Comparison of ENCODE assay signal across 9 mouse cellular contexts in genomic region chr17:10493124-10493523, GRCm38 (mm10).
DNase-seq lines count a peak whose midpoint lies in the region; ATAC-seq and TF ChIP-seq lines count a peak whose summit lies in the region.
"Had no signal": no experiment of that assay in that cellular context is flagged by ENCODE, and none has a peak within 500 bp of the region (broad histone marks: within the 10 kb centered on the region; RNA-seq: fewer than 3 reads in every experiment).

No protein-coding gene starts in this region.

- H3K4me1 ChIP-seq in limb, embryonic 15.5 days = peaks cover 35% of the 10 kb centered on the region
- H3K4me1 ChIP-seq in limb, embryonic 10.5 days = peaks cover 51% of the 10 kb centered on the region
- H3K4me1 ChIP-seq in kidney, embryonic 16.5 days (ENCODE audit: insufficient read depth, low read length) = peaks cover 43% of the 10 kb centered on the region
- H3K4me1 ChIP-seq in thymus, adult 2 months (replicated peaks; ENCODE audit: control insufficient read depth, insufficient read depth, low read length) = no peaks in the 10 kb centered on the region

- no peaks in the 10 kb centered on the region for H3K36me3 ChIP-seq in limb, embryonic 15.5 days
- H3K36me3 ChIP-seq in limb, embryonic 10.5 days = no peaks in the 10 kb centered on the region
- H3K36me3 ChIP-seq in kidney, embryonic 16.5 days (ENCODE audit: insufficient read depth, low read length) = no peaks in the 10 kb centered on the region
- no peaks in the 10 kb centered on the region for H3K36me3 ChIP-seq in thymus, adult 2 months (ENCODE audit: control insufficient read depth, insufficient read depth, low read length)
- H3K36me3 ChIP-seq: neural tube, embryonic 13.5 days had no signal

- no peaks in the 10 kb centered on the region for H3K27me3 ChIP-seq in limb, embryonic 15.5 days
- no peaks in the 10 kb centered on the region for H3K27me3 ChIP-seq in limb, embryonic 10.5 days (ENCODE audit: low read depth, poor library complexity, severe bottlenecking)
- no peaks in the 10 kb centered on the region for H3K27me3 ChIP-seq in kidney, embryonic 16.5 days (ENCODE audit: insufficient read depth, low read length)
- no peaks in the 10 kb centered on the region for H3K27me3 ChIP-seq in thymus, adult 2 months (ENCODE audit: control insufficient read depth, insufficient read depth, low read length)
- H3K27me3 ChIP-seq: neural tube, embryonic 13.5 days had no signal

- no peak overlapping the region for H3K4me3 ChIP-seq in limb, embryonic 15.5 days
- H3K4me3 ChIP-seq in limb, embryonic 10.5 days = no peak overlapping the region
- H3K4me3 ChIP-seq in kidney, embryonic 16.5 days (ENCODE audit: low read length) = no peak overlapping the region
- H3K4me3 ChIP-seq in thymus, adult 2 months (ENCODE audit: control insufficient read depth, insufficient read depth, low read length) = no peak overlapping the region
- H3K4me3 ChIP-seq: neural tube, embryonic 13.5 days had no signal

- H3K9me3 ChIP-seq in limb, embryonic 15.5 days = no peaks in the 10 kb centered on the region
- H3K9me3 ChIP-seq in limb, embryonic 10.5 days (replicated peaks) = no peaks in the 10 kb centered on the region
- no peaks in the 10 kb centered on the region for H3K9me3 ChIP-seq in kidney, embryonic 16.5 days (ENCODE audit: low read length)
- H3K9me3 ChIP-seq: neural tube, embryonic 13.5 days had no signal

- no peak for TF ChIP-seq POLR2A in thymus, adult 2 months (IDR thresholded peaks at IDR 0.05; ENCODE audit: control insufficient read depth, extremely low read depth, insufficient read depth, low read length, poor library complexity)

- WGBS in limb, embryonic 15.5 days = 49% methylated on average over 3 of the region's 3 CpGs
- WGBS in limb, embryonic 10.5 days = 24% methylated on average over 3 of the region's 3 CpGs
- 12% methylated on average over 3 of the region's 3 CpGs for WGBS in kidney, embryonic 16.5 days
- 76% methylated on average over 3 of the region's 3 CpGs for WGBS in thymus, adult 2 months

- TF ChIP-seq CTCF in thymus, adult 2 months (IDR thresholded peaks at IDR 0.05; ENCODE audit: borderline replicate concordance, control insufficient read depth, extremely low read depth, insufficient read depth, low read length, poor library complexity) = no peak

- H3K27ac ChIP-seq in limb, embryonic 15.5 days = no peak overlapping the region
- H3K27ac ChIP-seq in limb, embryonic 10.5 days = no peak overlapping the region
- H3K27ac ChIP-seq in kidney, embryonic 16.5 days (ENCODE audit: low read length) = no peak overlapping the region
- no peak overlapping the region for H3K27ac ChIP-seq in thymus, adult 2 months (ENCODE audit: control insufficient read depth, insufficient read depth, low read length)
- H3K27ac ChIP-seq: neural tube, embryonic 13.5 days had no signal

- DNase-seq in limb, embryonic 10.5 days (ENCODE audit: low spot score) = no peak
- DNase-seq in adrenal gland, postnatal 36 days = peak; percentile 57 to 74
- DNase-seq in gastrocnemius, postnatal 36 days = peak; percentile 32 to 36
- DNase-seq in mesoderm, embryonic 11.5 days (ENCODE audit: low read depth, low spot score) = peak; percentile 48
- DNase-seq in thymus, adult 2 months = no peak

- 0 out of 2 replicates have a peak, but pooled peaks have one; percentile 30 for ATAC-seq in limb, embryonic 15.5 days (ENCODE audit: insufficient number of reproducible peaks, low FRiP score, low TSS enrichment, low read depth)
- ATAC-seq in kidney, embryonic 16.5 days (ENCODE audit: low FRiP score, low TSS enrichment) = peak; percentile 55; the same call in 1 of the 2 replicates
- ATAC-seq in megakaryocyte, adult 5-6 weeks (ENCODE audit: poor library complexity, severe bottlenecking) = no peak

- intact Hi-C loops in gastrocnemius, postnatal 36 days (cut with DNase I) = loop anchor here (5.0 to 10.0 kb wide), 3 partner anchors 166 to 736 kb away; no protein-coding TSS in a partner anchor

- no peak overlapping the region for H3K9ac ChIP-seq in limb, embryonic 15.5 days
- H3K9ac ChIP-seq in kidney, embryonic 16.5 days (replicated peaks; ENCODE audit: low read length) = no peak overlapping the region
- H3K9ac ChIP-seq: neural tube, embryonic 13.5 days had no signal

- no peak overlapping the region for H3K4me2 ChIP-seq in limb, embryonic 15.5 days
- H3K4me2 ChIP-seq in kidney, embryonic 16.5 days (replicated peaks; ENCODE audit: low read depth, low read length) = no peak overlapping the region
- H3K4me2 ChIP-seq: neural tube, embryonic 13.5 days had no signal

Comparison
In these comparisons a context has a peak if more than half of its experiments do, and no peak if none do; other contexts are left out.
1. DNase-seq: peak in adrenal gland, postnatal 36 days (2 of 2), gastrocnemius, postnatal 36 days (2 of 2) and mesoderm, embryonic 11.5 days (single experiment); none in limb, embryonic 10.5 days (single experiment) and thymus, adult 2 months (single experiment).